Mouse (Mus musculus): ENCODE measurements around the gene Slc26a9. TPM values are rescaled to one million over a fixed set of nuclear protein-coding genes. Genes with fewer than 3 reads are reported as not detected.
A peak's percentile ranks its signal among the peaks of the same experiment; 100 is the strongest.

Gene Slc26a9
- polyA plus RNA-seq, 1 experiment: not detected

DNA sequence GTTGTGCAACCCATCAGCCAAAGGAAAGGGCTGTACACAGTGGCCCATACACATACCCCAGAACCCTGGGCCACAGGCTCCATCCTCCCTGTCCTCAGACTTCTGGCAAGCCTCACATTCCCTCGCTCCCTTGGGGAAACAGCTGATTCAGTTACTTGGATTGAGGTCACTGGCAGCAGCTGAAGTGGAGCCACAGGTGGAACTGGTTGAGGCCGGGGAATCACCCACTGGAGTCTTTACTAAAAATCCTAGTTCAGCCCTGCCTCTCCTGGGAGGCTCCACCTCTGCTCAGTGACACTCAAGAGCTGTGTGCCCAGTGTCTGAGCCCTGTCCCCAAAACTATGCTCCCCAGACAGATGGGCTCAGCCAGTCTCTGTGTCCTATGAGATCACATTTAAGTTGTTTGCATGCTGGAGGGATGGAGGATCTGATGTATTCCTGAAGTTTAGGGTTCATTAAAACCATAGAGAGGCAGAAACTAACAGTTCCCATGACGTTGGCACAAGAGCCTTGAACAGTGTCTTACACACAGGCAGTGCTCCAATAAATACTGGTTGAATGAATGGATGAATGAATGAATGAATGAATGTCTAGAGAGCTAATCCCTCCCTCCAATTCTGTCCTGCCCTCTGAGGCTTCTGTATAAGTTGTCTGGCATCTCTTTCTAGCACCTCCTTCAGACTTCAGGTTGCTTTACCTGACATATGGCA is 7.5 kb downstream of the Slc26a9 start:
- peaks cover 44% of the 10 kb centered on the region for H3K4me1 ChIP-seq (ENCODE audit: control insufficient read depth, insufficient read depth, low read length)
- no peak overlapping the region for H3K27ac ChIP-seq (ENCODE audit: insufficient read depth, low read depth, low read length)
- no peak for TF ChIP-seq POLR2A (IDR thresholded peaks at IDR 0.05; ENCODE audit: borderline replicate concordance, low read depth, low read length)
- no peak for TF ChIP-seq CTCF (IDR thresholded peaks at IDR 0.05; ENCODE audit: low read depth, low read length)
- no peak overlapping the region for H3K4me3 ChIP-seq (ENCODE audit: insufficient read depth, low read length)

DNA sequence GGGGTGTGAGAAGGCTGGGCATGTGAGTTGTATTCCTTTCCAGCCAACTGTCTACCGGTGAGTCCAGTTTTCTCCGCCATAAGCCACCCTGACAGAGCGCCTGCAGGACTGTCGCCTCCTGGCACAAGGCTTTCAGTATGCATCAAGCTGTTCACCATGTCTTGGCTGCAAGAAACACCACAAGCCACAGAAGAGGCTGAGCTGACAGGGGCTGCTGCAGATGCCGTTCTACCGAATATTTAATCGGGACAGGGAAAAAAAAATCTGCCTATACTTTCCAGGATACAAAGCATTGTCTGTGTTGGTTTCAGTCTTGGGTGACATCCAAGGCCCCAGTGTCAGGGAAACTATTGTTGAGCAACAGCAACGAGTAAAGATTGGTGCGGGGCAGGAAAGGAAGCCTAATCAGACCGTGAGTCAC is 8.1 kb downstream of the Slc26a9 start:
- Histone ChIP-seq H3K27ac (ENCODE audit: insufficient read depth, low read depth, low read length) (no peak overlapping the region), H3K4me1 (ENCODE audit: control insufficient read depth, insufficient read depth, low read length) (peaks cover 44% of the 10 kb centered on the region), H3K4me3 (ENCODE audit: insufficient read depth, low read length) (no peak overlapping the region)
- no peak for TF ChIP-seq POLR2A (IDR thresholded peaks at IDR 0.05; ENCODE audit: borderline replicate concordance, low read depth, low read length)
- TF ChIP-seq CTCF (IDR thresholded peaks at IDR 0.05; ENCODE audit: low read depth, low read length): no peak

DNA sequence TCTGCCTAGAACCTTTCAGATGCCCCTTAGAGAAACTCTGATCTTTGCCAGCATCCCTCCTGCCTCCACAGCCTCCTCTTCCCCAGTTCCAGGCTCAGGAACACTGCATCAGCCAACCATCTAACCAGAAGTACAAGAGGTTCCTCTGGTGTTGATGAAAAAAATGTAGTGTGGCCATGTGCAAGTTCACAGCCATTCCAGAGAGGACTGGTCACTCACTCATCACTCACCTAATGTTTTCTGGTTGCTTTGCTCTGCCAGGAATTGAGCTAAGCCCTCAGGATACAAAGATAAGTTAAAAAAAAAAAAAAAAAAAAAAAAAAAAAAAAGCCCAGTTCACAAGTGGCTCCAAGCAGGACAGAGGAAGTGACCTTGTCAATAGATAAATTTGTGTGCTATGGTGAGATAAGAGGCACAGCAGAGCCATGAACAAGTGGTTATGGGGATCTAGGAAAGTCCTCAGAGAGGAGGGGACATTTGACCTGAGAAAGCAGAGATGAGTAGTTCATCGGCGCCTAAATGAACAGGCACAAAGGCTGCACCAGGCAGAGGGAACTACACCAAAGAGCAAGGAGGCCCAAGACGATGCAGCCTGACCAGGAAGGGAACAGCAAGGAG is 10.5 kb downstream of the Slc26a9 start:
- no peak overlapping the region for H3K4me3 ChIP-seq (ENCODE audit: insufficient read depth, low read length)
- TF ChIP-seq CTCF (IDR thresholded peaks at IDR 0.05; ENCODE audit: low read depth, low read length): no peak
- no peak for TF ChIP-seq POLR2A (IDR thresholded peaks at IDR 0.05; ENCODE audit: borderline replicate concordance, low read depth, low read length)
- H3K4me1 ChIP-seq (ENCODE audit: control insufficient read depth, insufficient read depth, low read length): peaks cover 39% of the 10 kb centered on the region
- H3K27ac ChIP-seq (ENCODE audit: insufficient read depth, low read depth, low read length): no peak overlapping the region

DNA sequence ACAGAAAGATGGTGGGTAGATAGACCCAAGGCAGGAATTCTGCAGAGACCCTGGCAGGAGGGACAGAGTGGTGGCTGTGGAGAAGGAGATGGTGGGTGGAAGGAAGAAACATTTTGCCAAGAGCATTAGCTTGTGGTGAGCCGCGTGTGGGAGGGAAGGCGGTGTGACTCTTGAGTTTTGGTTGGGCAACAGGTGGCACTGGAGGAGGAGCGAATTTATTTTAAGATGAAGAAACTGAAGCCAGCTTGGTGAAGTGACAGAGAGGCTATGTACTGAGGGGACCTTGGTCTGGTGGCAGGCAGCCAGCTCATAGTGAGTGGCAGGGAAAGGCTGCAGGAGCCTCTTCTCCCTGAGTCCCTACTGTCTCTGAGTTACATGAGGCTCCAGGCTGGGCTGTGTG is 11.1 kb downstream of the Slc26a9 start:
- H3K27ac ChIP-seq (ENCODE audit: insufficient read depth, low read depth, low read length): no peak overlapping the region
- TF ChIP-seq CTCF (IDR thresholded peaks at IDR 0.05; ENCODE audit: low read depth, low read length): no peak
- TF ChIP-seq POLR2A (IDR thresholded peaks at IDR 0.05; ENCODE audit: borderline replicate concordance, low read depth, low read length): no peak
- peaks cover 39% of the 10 kb centered on the region for H3K4me1 ChIP-seq (ENCODE audit: control insufficient read depth, insufficient read depth, low read length)

DNA sequence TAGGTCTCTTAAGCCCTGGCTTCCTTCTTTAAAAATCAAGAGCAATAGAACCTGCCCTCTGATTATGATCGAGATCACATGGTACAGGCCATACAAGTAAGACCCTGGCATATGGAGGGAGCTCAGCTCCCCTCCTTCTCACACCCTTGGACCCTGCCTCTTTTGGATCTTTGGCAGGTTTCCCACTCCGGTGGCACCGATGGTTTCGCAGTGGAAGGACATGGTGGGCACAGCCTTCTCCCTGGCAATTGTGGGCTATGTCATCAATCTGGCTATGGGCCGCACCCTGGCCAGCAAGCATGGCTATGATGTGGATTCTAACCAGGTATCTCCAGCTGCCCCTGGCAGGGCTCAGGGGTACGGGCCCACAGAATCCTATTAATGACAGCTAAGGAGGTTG is 13.4 kb downstream of the Slc26a9 start:
- Histone ChIP-seq H3K27ac (ENCODE audit: insufficient read depth, low read depth, low read length) (no peak overlapping the region), H3K4me3 (ENCODE audit: insufficient read depth, low read length) (no peak overlapping the region), H3K4me1 (ENCODE audit: control insufficient read depth, insufficient read depth, low read length) (peaks cover 43% of the 10 kb centered on the region)
- no peak for TF ChIP-seq CTCF (IDR thresholded peaks at IDR 0.05; ENCODE audit: low read depth, low read length)
- no peak for TF ChIP-seq POLR2A (IDR thresholded peaks at IDR 0.05; ENCODE audit: borderline replicate concordance, low read depth, low read length)

More for the DNA sequence above, 11.1 kb downstream of the Slc26a9 start:
- no peak overlapping the region for H3K4me3 ChIP-seq (ENCODE audit: insufficient read depth, low read length)

DNA sequence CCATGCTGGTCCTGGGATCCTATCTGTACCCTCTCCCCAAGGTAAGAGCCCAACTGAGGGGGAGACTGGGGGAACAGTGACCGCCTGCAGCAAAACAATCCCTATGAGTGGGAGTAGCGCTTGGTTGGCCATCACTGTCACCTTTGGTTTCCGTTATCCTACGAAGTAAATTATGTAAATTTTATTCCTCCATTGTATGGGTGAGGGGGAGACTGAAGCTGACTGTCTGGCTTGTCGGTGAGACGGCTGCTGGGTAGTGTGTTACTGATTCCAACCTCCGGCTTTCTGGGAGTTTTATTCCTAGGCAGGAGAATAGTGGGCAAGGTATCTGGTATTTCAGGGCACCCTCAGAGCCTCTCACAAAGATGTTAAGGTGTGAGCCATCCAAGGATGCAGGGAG is 15.0 kb downstream of the Slc26a9 start:
- no peak overlapping the region for H3K27ac ChIP-seq (ENCODE audit: insufficient read depth, low read depth, low read length)
- H3K4me3 ChIP-seq (ENCODE audit: insufficient read depth, low read length): no peak overlapping the region
- TF ChIP-seq POLR2A (IDR thresholded peaks at IDR 0.05; ENCODE audit: borderline replicate concordance, low read depth, low read length): no peak
- TF ChIP-seq CTCF (IDR thresholded peaks at IDR 0.05; ENCODE audit: low read depth, low read length): no peak
- H3K4me1 ChIP-seq (ENCODE audit: control insufficient read depth, insufficient read depth, low read length): peaks cover 40% of the 10 kb centered on the region

DNA sequence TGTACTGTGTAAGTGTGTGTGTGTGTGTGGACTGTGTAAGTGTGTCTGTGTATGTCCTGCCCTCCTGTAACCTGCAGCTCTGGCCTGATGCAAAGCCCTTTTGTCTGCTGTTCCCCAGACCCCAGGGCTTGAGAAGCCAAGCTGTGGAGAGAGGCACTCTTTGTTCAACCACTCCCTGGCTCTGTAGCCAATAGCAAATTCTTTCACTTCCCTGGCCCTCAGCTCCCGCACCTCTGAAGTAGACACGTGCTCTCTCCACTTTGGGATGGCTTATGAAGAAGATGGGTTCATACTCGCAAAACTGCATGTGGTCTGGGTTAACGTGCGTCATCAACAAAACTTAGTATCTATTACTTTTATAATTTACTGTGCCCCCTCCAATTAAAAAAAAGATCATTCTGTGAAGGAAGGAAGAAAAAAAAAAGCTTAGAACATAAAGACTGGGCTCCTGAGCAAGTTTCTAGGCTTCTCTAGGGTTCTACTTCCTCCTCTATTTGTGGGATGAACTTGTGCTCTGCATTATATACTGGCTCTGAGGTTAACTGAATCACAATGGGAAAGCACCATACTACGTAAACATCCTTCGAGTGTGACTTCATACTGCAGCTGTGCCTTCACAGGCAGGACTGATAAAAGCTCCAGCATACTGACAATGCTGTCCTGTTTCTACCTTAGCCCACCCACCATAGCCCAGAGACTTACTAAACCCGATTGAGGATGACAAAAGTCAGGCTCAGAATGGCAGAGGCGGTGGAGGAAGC is 16.0 kb downstream of the Slc26a9 start:
- TF ChIP-seq CTCF (IDR thresholded peaks at IDR 0.05; ENCODE audit: low read depth, low read length) (no peak), POLR2A (IDR thresholded peaks at IDR 0.05; ENCODE audit: borderline replicate concordance, low read depth, low read length) (no peak)
- H3K4me3 ChIP-seq (ENCODE audit: insufficient read depth, low read length): no peak overlapping the region
- peaks cover 33% of the 10 kb centered on the region for H3K4me1 ChIP-seq (ENCODE audit: control insufficient read depth, insufficient read depth, low read length)
- H3K27ac ChIP-seq (ENCODE audit: insufficient read depth, low read depth, low read length): peak overlapping the region; percentile 3; the same call in 1 of the 2 replicates

DNA sequence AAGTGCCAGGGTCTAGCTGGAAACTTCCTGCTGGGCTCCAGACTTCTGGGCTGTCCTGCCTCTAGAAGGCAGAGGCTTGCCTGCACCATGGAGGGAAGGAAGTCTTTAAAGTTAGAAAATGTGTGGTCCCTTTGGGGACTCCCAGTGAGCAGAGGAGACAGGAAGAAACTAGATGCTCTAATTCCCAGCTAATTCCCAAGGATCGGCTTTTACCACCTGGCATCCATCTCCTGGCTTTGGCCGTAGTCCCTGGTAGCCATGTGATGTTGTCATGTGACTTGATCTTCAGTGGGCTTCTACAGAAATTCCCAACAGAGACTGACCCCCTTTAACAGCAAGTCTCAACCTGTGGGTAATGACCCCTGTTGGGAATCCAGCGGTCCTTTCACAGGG is 16.6 kb downstream of the Slc26a9 start:
- H3K27ac ChIP-seq (ENCODE audit: insufficient read depth, low read depth, low read length): peak overlapping the region; percentile 3; the same call in 1 of the 2 replicates
- no peak for TF ChIP-seq CTCF (IDR thresholded peaks at IDR 0.05; ENCODE audit: low read depth, low read length)
- no peak overlapping the region for H3K4me3 ChIP-seq (ENCODE audit: insufficient read depth, low read length)
- H3K4me1 ChIP-seq (ENCODE audit: control insufficient read depth, insufficient read depth, low read length): peaks cover 27% of the 10 kb centered on the region

DNA sequence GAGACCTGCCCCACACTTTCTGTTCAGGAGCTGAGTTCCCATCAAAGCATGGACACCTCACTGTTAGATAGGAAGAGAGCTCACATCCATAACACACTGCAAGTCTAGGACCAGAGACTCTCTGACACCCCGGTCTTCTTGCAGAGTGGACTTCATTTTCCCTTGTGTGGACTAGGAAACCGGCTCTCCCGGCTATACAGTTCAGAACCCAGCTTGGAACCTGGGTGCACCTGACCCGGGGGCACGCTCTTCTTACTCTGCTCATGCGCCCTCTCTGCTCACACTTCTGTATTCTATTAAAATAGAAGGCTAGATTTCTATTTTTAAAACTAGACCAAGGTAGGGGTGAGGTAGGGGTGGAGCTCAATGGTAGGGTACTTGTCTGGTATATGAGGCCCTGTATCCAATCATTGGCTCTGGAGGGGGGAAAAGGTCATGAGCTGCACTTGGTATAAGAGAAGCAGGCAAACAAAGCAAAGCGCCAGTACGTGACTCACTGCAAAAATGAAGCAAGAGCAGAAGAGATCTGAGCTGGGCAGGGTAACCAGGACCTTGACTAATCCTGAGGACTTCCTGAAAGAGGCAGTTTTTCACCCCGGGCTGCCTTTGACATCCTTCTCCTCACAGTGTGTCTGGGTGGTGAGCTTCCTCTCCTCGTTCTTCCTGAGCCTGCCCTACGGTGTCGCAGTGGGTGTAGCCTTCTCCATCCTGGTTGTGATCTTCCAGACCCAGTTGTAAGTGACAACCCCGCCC is 17.4 kb downstream of the Slc26a9 start:
- TF ChIP-seq POLR2A (IDR thresholded peaks at IDR 0.05; ENCODE audit: borderline replicate concordance, low read depth, low read length) (no peak), CTCF (IDR thresholded peaks at IDR 0.05; ENCODE audit: low read depth, low read length) (no peak)
- no peak overlapping the region for H3K4me3 ChIP-seq (ENCODE audit: insufficient read depth, low read length)
- peaks cover 25% of the 10 kb centered on the region for H3K4me1 ChIP-seq (ENCODE audit: control insufficient read depth, insufficient read depth, low read length)
- no peak overlapping the region for H3K27ac ChIP-seq (ENCODE audit: insufficient read depth, low read depth, low read length)

All from bone marrow macrophage, adult 2 months (primary cell).